Comparison of ENCODE assay signal across 12 mouse cellular contexts in the genomic region with DNA sequence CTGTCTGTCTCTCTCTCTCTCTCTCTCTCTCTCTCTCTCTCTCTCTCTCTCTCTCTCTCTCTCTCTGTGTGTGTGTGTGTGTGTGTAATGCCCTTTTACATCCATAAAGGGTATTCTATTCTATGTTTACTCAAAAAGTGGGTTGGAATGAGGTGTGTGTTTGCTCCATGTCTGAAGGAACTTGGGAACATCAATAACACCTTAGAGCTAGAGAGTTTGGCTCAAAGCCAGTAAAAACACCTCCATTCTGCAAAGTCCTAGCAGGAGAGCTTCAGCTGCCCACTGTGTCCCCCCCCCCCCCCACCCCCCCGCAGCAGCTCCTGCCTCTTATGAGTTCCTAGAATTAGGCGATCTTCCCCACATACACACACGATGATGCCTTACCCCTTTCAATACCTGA. TPM values are rescaled to one million over a fixed set of nuclear protein-coding genes. Genes with fewer than 3 reads are reported as not detected.
"Had no signal": no experiment of that assay in that cellular context is flagged by ENCODE, and none has a peak within 500 bp of the region (broad histone marks: within the 10 kb centered on the region; RNA-seq: fewer than 3 reads in every experiment).

No protein-coding gene starts in this region.

- H3K27me3 ChIP-seq: intestine, embryonic 15.5 days; liver, embryonic 13.5 days; midbrain, embryonic 15.5 days; neural tube, embryonic 12.5 days had no signal

- ATAC-seq: intestine, embryonic 15.5 days; midbrain, embryonic 15.5 days had no signal

- H3K4me2 ChIP-seq: intestine, embryonic 15.5 days; liver, embryonic 13.5 days; midbrain, embryonic 11.5 days; midbrain, embryonic 15.5 days; neural tube, embryonic 12.5 days had no signal

- H3K4me3 ChIP-seq: intestine, embryonic 15.5 days; left cerebral cortex, adult 2 months; liver, embryonic 13.5 days; midbrain, embryonic 15.5 days; neural tube, embryonic 12.5 days had no signal

- H3K36me3 ChIP-seq: intestine, embryonic 15.5 days; liver, embryonic 13.5 days; midbrain, embryonic 15.5 days; neural tube, embryonic 12.5 days had no signal

- DNase-seq: kidney, postnatal 25 days; liver; liver, embryonic 13.5 days; lung, adult 18-20 months; thymus, adult 2 months; thymus, postnatal 25 days had no signal

- H3K9me3 ChIP-seq: intestine, embryonic 15.5 days; liver, embryonic 13.5 days; midbrain, embryonic 15.5 days; neural tube, embryonic 12.5 days had no signal

- H3K9ac ChIP-seq: intestine, embryonic 15.5 days; liver, embryonic 13.5 days; midbrain, embryonic 15.5 days; neural tube, embryonic 12.5 days had no signal

- H3K27ac ChIP-seq: intestine, embryonic 15.5 days; left cerebral cortex, adult 2 months; midbrain, embryonic 15.5 days; neural tube, embryonic 12.5 days had no signal

RNA-seq across cellular contexts. Expression of gene Timp3, which starts 37.1 kb away (rescaled TPM):
- total RNA-seq: monocyte, adult 5-6 weeks had no signal
